Mouse (Mus musculus) testis, adult 2 months (tissue): ENCODE data around the gene Cdk5rap3. TPM values are rescaled to one million over a fixed set of nuclear protein-coding genes. Genes with fewer than 3 reads are reported as not detected.
A peak's percentile ranks its signal among the peaks of the same experiment; 100 is the strongest.

Experiments used
- H3K27ac ChIP-seq: fragments of 200-500 bp; 2 replicates; pipeline ENCODE4 v1.5.1; 2012; ENCODE audit warnings: low read depth, low read length; ENCODE audit not compliant: control insufficient read depth, insufficient read depth
- H3K27me3 ChIP-seq: fragments of 200-500 bp; 2 replicates; pipeline ENCODE4 v1.6.1; 2012; ENCODE audit warnings: mild to moderate bottlenecking, low read length, moderate library complexity; ENCODE audit not compliant: control insufficient read depth, insufficient read depth
- H3K36me3 ChIP-seq: fragments of 200-500 bp; 2 replicates; pipeline ENCODE4 v1.6.1; 2012; ENCODE audit warnings: mild to moderate bottlenecking, low read length; ENCODE audit not compliant: control insufficient read depth, insufficient read depth
- H3K4me1 ChIP-seq: fragments of 200-500 bp; 2 replicates; pipeline ENCODE4 v1.6.1; 2012; ENCODE audit warnings: low read length; ENCODE audit not compliant: control insufficient read depth, insufficient read depth
- H3K4me3 ChIP-seq: fragments of 200-500 bp; 2 replicates; pipeline ENCODE4 v1.5.1; 2012; ENCODE audit warnings: low read depth, mild to moderate bottlenecking, low read length, moderate library complexity, mixed read lengths; ENCODE audit not compliant: control insufficient read depth
- CTCF ChIP-seq: fragments of 200-500 bp; IDR thresholded peaks from 2 replicates; pipeline ENCODE4 v1.5.1; 2012; ENCODE audit warnings: low read depth, mild to moderate bottlenecking, inconsistent platforms, low read length, moderate library complexity; ENCODE audit not compliant: control insufficient read depth, insufficient read depth, insufficient replicate concordance
- POLR2A ChIP-seq: fragments of 200-500 bp; IDR thresholded peaks from 2 replicates; pipeline ENCODE4 v1.6.1; 2012; ENCODE audit warnings: low read depth, mild to moderate bottlenecking, inconsistent platforms, low read length, moderate library complexity; ENCODE audit not compliant: control insufficient read depth
- polyA plus RNA-seq: library from polyadenylated mRNA; depleted of rRNA; stranded (reverse); fragments of >200 nt; gene quantifications from 2 replicates; pipeline ENCODE4 v1.2.3, GENCODE M21; 2012

The Cdk5rap3 gene
- polyA plus RNA-seq, 1 experiment: 75.0 TPM

- no peak overlapping the region for H3K4me3 ChIP-seq
- H3K36me3 ChIP-seq: no peaks in the 10 kb centered on the region
- no peak for TF ChIP-seq POLR2A
- TF ChIP-seq CTCF: no peak
- H3K27ac ChIP-seq: no peak overlapping the region
- no peaks in the 10 kb centered on the region for H3K27me3 ChIP-seq
- H3K4me1 ChIP-seq: peaks cover 20% of the 10 kb centered on the region
These were observed 24.5 kb upstream of the Cdk5rap3 start for GRCm38 (mm10) chr11:96940578-96941465.

- H3K4me1 ChIP-seq: peaks cover 23% of the 10 kb centered on the region
- TF ChIP-seq CTCF: no peak
- no peak for TF ChIP-seq POLR2A
- no peaks in the 10 kb centered on the region for H3K36me3 ChIP-seq
These were observed 22.1 kb upstream of the Cdk5rap3 start for GRCm38 (mm10) chr11:96938426-96938800.

GRCm38 (mm10) chr11:96937549-96938425 is 21.5 kb upstream of the Cdk5rap3 start:
- H3K36me3 ChIP-seq: no peaks in the 10 kb centered on the region
- TF ChIP-seq CTCF: peak; percentile 59; the same call in 1 of the 2 replicates
- TF ChIP-seq POLR2A: no peak
- H3K27ac ChIP-seq: peak overlapping the region; percentile 76
- H3K27me3 ChIP-seq: no peaks in the 10 kb centered on the region
- H3K4me3 ChIP-seq: no peak overlapping the region
- H3K4me1 ChIP-seq: peaks cover 21% of the 10 kb centered on the region

More at GRCm38 (mm10) chr11:96938426-96938800, 22.1 kb upstream of the Cdk5rap3 start:
- no peak overlapping the region for H3K4me3 ChIP-seq
- H3K27ac ChIP-seq: peak overlapping the region; percentile 76
- no peaks in the 10 kb centered on the region for H3K27me3 ChIP-seq

- Histone ChIP-seq H3K27ac (peak overlapping the region; percentile 62; the same call in 1 of the 2 replicates), H3K36me3 (no peaks in the 10 kb centered on the region), H3K4me3 (peak overlapping the region; percentile 83), H3K4me1 (peaks cover 21% of the 10 kb centered on the region), H3K27me3 (no peaks in the 10 kb centered on the region)
- TF ChIP-seq POLR2A: no peak
- no peak for TF ChIP-seq CTCF
These were observed 19.8 kb upstream of the Cdk5rap3 start for GRCm38 (mm10) chr11:96935872-96936650.

GRCm38 (mm10) chr11:96934921-96935356 is 18.6 kb upstream of the Cdk5rap3 start:
- Histone ChIP-seq H3K27ac (peak overlapping the region; percentile 72), H3K4me3 (peak overlapping the region; percentile 83)

GRCm38 (mm10) chr11:96933562-96934276 is 17.4 kb upstream of the Cdk5rap3 start:
- Histone ChIP-seq H3K4me3 (peak overlapping the region; percentile 83), H3K4me1 (peaks cover 19% of the 10 kb centered on the region), H3K36me3 (no peaks in the 10 kb centered on the region), H3K27me3 (no peaks in the 10 kb centered on the region), H3K27ac (no peak overlapping the region)
- TF ChIP-seq POLR2A (no peak), CTCF (no peak)

More at GRCm38 (mm10) chr11:96934921-96935356, 18.6 kb upstream of the Cdk5rap3 start:
- Histone ChIP-seq H3K36me3 (no peaks in the 10 kb centered on the region), H3K27me3 (no peaks in the 10 kb centered on the region), H3K4me1 (peaks cover 21% of the 10 kb centered on the region)
- TF ChIP-seq CTCF (no peak), POLR2A (peak; percentile 91; the same call in 1 of the 2 replicates)
